Mouse (Mus musculus): ENCODE measurements around the gene Etnk1. TPM values are rescaled to one million over a fixed set of nuclear protein-coding genes. Genes with fewer than 3 reads are reported as not detected.
A peak's percentile ranks its signal among the peaks of the same experiment; 100 is the strongest.

Etnk1 gene
- polyA plus RNA-seq, 1 experiment from 2014 or later = 50.9 TPM

DNA sequence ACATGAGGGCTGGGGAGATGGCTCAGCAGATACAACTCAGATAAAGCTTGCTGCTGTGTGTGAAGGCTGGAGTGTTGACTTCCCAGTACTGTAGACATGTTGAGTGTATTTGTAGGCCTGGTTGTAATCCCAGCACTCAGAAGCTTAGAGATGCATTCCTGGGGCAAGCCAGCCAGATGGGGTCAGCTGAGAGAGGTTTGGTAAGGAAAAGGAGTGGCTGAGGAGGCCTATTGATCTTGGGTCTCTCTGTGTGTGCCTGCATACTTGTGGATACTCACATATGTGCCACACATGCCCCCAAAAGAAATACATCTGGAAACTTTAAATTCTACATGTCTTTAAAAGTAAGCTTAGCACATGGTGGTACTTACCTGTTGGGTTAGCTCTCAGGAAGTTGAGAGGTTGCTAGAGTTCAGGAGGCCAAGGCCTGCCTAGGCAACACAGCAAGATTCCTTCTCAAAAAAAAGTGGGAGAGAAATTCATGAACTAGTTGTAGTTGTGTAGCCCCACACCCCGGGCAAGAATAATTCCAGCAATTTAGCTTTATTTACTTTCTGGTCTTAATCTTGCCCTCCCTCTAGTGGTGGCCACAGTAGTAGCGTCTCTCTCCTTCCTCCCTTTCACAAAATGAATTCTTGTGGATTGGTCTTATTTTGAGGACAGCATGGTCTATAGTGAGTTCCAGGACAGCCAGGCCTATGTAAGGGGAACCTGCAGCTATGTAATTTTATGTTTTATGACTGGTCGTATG lies 8.1 kb downstream of the Etnk1 start:
- H3K36me3 ChIP-seq (ENCODE audit: control insufficient read depth, insufficient read depth, low read length) = peaks cover 3% of the 10 kb centered on the region; the same call in 1 of the 2 replicates

DNA sequence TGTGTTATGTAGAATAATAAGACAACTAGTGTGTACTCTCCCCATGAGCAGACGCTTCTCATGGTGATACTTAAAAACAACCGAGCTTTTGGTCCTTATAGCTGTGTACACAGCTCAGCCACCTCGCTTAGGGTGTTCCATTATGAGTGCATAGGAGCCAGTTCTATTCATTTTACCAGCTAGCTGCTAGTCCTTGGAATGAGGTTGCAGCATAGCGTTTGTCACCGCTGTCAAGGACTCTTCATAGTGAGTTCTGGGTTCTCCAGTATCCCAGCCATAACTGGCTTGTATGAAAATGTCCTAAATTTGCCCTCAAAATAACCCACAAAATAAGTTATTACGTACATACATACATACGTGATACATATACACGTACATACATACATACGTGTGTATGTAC lies 9.1 kb downstream of the Etnk1 start:
- Histone ChIP-seq H3K4me1 (ENCODE audit: control insufficient read depth, insufficient read depth, low read length) (no peaks in the 10 kb centered on the region), H3K4me2 (ENCODE audit: low read length) (no peak overlapping the region), H3K36me3 (ENCODE audit: control insufficient read depth, insufficient read depth, low read length) (peaks cover 3% of the 10 kb centered on the region; the same call in 1 of the 2 replicates), H3K27me3 (ENCODE audit: control insufficient read depth, insufficient read depth, low read depth, low read length) (no peaks in the 10 kb centered on the region), H3K9me3 (replicated peaks; ENCODE audit: control insufficient read depth, low read length, poor library complexity, severe bottlenecking) (no peaks in the 10 kb centered on the region), H3K4me3 (ENCODE audit: low read depth, low read length) (no peak overlapping the region), H3K27ac (ENCODE audit: low read length) (no peak overlapping the region), H3K9ac (ENCODE audit: low read depth, low read length) (no peak overlapping the region)
- no peak for ATAC-seq
- WGBS = 96% methylated on average over 9 of the region's 9 CpGs

More for the DNA sequence above, 8.1 kb downstream of the Etnk1 start:
- WGBS = 43% methylated on average over 3 of the region's 3 CpGs
- Histone ChIP-seq H3K27me3 (ENCODE audit: control insufficient read depth, insufficient read depth, low read depth, low read length) (no peaks in the 10 kb centered on the region), H3K9ac (ENCODE audit: low read depth, low read length) (no peak overlapping the region), H3K4me2 (ENCODE audit: low read length) (no peak overlapping the region), H3K4me1 (ENCODE audit: control insufficient read depth, insufficient read depth, low read length) (peaks cover 7% of the 10 kb centered on the region; the same call in 1 of the 2 replicates), H3K27ac (ENCODE audit: low read length) (no peak overlapping the region), H3K4me3 (ENCODE audit: low read depth, low read length) (no peak overlapping the region), H3K9me3 (replicated peaks; ENCODE audit: control insufficient read depth, low read length, poor library complexity, severe bottlenecking) (no peaks in the 10 kb centered on the region)
- 0 out of 2 replicates have a peak, but pooled peaks have one; percentile 10 for ATAC-seq

DNA sequence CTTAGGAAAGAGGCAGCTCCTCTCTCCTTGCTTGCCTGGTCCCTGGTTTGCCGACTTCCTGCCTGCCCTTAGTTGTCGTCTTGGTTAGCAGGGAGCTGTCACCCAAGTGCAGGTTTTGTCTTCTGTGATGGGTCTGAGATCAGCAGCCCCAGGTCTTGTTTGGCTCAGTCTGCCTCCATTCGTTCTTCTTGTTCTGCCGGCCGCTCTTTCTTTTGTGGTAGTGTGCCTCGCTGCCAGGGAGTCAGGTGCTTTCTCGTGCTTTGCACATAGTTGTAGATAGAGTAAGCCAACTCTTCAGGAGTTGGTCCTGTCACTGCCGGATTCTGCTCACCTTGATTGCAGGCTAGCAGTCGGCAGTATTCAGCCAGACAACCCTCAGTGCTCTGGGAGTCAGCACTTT lies 9.6 kb downstream of the Etnk1 start:
- Histone ChIP-seq H3K4me2 (ENCODE audit: low read length) (no peak overlapping the region), H3K4me1 (ENCODE audit: control insufficient read depth, insufficient read depth, low read length) (no peaks in the 10 kb centered on the region), H3K36me3 (ENCODE audit: control insufficient read depth, insufficient read depth, low read length) (peaks cover 5% of the 10 kb centered on the region), H3K27me3 (ENCODE audit: control insufficient read depth, insufficient read depth, low read depth, low read length) (no peaks in the 10 kb centered on the region), H3K4me3 (ENCODE audit: low read depth, low read length) (no peak overlapping the region), H3K27ac (ENCODE audit: low read length) (no peak overlapping the region), H3K9ac (ENCODE audit: low read depth, low read length) (no peak overlapping the region), H3K9me3 (replicated peaks; ENCODE audit: control insufficient read depth, low read length, poor library complexity, severe bottlenecking) (no peaks in the 10 kb centered on the region)
- WGBS = 93% methylated on average over 9 of the region's 9 CpGs
- no peak for ATAC-seq

DNA sequence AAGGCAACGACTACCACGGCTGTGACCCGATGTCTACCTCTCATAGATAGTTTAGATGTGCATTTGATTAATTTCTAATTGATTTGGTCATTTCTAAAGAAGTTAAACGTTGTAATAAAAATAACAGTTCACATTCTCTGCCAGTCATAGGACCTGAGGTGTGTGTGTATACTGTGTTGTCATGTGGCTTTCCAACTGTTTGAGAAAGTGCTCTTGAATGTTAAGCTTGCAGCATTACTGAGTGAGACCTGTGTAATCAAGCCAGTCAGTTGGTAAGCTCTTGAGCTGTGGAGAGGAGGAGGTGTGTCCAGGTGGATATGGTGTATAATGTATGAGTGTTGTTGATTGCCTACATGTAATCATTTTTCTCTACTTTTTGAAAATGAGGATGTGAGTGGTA lies 12.2 kb downstream of the Etnk1 start:
- H3K9ac ChIP-seq (ENCODE audit: low read depth, low read length) = no peak overlapping the region
- no peak overlapping the region for H3K4me2 ChIP-seq (ENCODE audit: low read length)
- H3K4me3 ChIP-seq (ENCODE audit: low read depth, low read length) = no peak overlapping the region
- H3K4me1 ChIP-seq (ENCODE audit: control insufficient read depth, insufficient read depth, low read length) = no peaks in the 10 kb centered on the region
- no peaks in the 10 kb centered on the region for H3K27me3 ChIP-seq (ENCODE audit: control insufficient read depth, insufficient read depth, low read depth, low read length)
- H3K9me3 ChIP-seq (replicated peaks; ENCODE audit: control insufficient read depth, low read length, poor library complexity, severe bottlenecking) = no peaks in the 10 kb centered on the region
- WGBS = 73% methylated on average over 4 of the region's 4 CpGs
- ATAC-seq = no peak
- peaks cover 4% of the 10 kb centered on the region; the same call in 1 of the 2 replicates for H3K36me3 ChIP-seq (ENCODE audit: control insufficient read depth, insufficient read depth, low read length)
- H3K27ac ChIP-seq (ENCODE audit: low read length) = no peak overlapping the region

DNA sequence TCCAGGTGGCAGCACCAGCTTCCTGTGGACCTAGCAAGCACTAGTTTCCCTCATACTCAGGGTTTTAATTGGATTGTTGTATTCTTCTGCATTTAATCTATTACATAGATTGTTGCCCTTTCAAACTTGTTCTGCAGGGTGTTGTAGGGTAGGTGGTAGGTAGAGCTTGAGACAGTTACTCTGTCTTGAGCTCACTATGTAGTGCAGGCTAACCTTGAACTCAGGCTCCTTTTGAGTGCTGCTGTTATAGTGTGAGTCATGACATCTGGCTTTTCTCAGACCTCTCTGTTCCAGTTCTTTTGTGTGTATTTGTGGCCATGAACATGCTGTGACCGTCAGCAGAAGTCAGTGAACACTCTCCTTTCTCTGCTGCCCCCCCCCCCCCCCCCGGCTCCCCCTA lies 12.7 kb downstream of the Etnk1 start:
- no peaks in the 10 kb centered on the region for H3K27me3 ChIP-seq (ENCODE audit: control insufficient read depth, insufficient read depth, low read depth, low read length)
- peaks cover 4% of the 10 kb centered on the region; the same call in 1 of the 2 replicates for H3K36me3 ChIP-seq (ENCODE audit: control insufficient read depth, insufficient read depth, low read length)
- ATAC-seq = no peak
- H3K4me1 ChIP-seq (ENCODE audit: control insufficient read depth, insufficient read depth, low read length) = no peaks in the 10 kb centered on the region
- no peaks in the 10 kb centered on the region for H3K9me3 ChIP-seq (replicated peaks; ENCODE audit: control insufficient read depth, low read length, poor library complexity, severe bottlenecking)
- no peak overlapping the region for H3K27ac ChIP-seq (ENCODE audit: low read length)
- WGBS = 62% methylated on average over 2 of the region's 2 CpGs
- no peak overlapping the region for H3K9ac ChIP-seq (ENCODE audit: low read depth, low read length)
- H3K4me3 ChIP-seq (ENCODE audit: low read depth, low read length) = no peak overlapping the region
- H3K4me2 ChIP-seq (ENCODE audit: low read length) = no peak overlapping the region

DNA sequence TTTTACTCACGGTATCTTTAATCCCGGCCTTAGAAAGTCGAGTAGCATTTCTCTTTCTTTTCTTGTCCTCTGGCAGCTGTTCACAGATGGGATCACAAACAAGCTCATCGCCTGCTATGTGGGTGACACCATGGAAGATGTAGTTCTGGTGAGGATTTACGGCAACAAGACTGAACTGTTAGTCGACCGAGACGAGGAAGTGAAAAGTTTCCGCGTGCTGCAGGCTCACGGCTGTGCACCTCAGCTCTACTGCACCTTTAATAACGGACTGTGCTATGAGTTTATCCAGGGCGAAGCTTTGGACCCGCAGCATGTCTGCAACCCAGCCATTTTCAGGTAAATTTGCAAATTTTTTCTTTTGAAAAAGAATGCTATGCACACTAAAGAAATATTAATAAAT lies 13.5 kb downstream of the Etnk1 start:
- no peak for ATAC-seq
- no peak overlapping the region for H3K9ac ChIP-seq (ENCODE audit: low read depth, low read length)
- 93% methylated on average over 14 of the region's 14 CpGs for WGBS
- no peaks in the 10 kb centered on the region for H3K4me1 ChIP-seq (ENCODE audit: control insufficient read depth, insufficient read depth, low read length)
- no peak overlapping the region for H3K27ac ChIP-seq (ENCODE audit: low read length)
- no peak overlapping the region for H3K4me3 ChIP-seq (ENCODE audit: low read depth, low read length)
- no peaks in the 10 kb centered on the region for H3K9me3 ChIP-seq (replicated peaks; ENCODE audit: control insufficient read depth, low read length, poor library complexity, severe bottlenecking)
- no peak overlapping the region for H3K4me2 ChIP-seq (ENCODE audit: low read length)
- no peaks in the 10 kb centered on the region for H3K27me3 ChIP-seq (ENCODE audit: control insufficient read depth, insufficient read depth, low read depth, low read length)
- H3K36me3 ChIP-seq (ENCODE audit: control insufficient read depth, insufficient read depth, low read length) = peaks cover 4% of the 10 kb centered on the region; the same call in 1 of the 2 replicates

DNA sequence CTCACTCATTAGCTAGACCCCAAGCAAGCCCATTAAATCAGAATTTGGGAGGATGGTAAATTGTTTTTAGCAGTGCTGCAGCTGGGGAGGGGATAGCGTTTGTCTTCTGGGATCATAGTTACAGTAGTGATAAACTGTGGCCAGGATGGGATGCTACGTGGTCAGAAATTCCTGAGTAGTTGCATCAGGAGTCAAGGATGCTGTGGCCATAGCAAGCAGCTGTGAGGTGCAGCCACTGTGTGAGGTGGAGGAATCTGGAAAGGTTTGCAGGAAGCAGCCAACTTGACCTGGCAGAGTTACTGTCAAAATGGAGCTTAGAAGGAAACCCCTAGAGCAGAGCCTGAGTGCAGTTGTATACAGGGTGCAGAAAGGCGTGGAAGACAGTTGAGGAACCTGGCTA lies 17.1 kb downstream of the Etnk1 start:
- Histone ChIP-seq H3K4me1 (ENCODE audit: control insufficient read depth, insufficient read depth, low read length) (no peaks in the 10 kb centered on the region), H3K4me2 (ENCODE audit: low read length) (no peak overlapping the region), H3K9ac (ENCODE audit: low read depth, low read length) (no peak overlapping the region), H3K27ac (ENCODE audit: low read length) (no peak overlapping the region), H3K4me3 (ENCODE audit: low read depth, low read length) (no peak overlapping the region), H3K36me3 (ENCODE audit: control insufficient read depth, insufficient read depth, low read length) (peaks cover 6% of the 10 kb centered on the region; the same call in 1 of the 2 replicates), H3K27me3 (ENCODE audit: control insufficient read depth, insufficient read depth, low read depth, low read length) (no peaks in the 10 kb centered on the region), H3K9me3 (replicated peaks; ENCODE audit: control insufficient read depth, low read length, poor library complexity, severe bottlenecking) (no peaks in the 10 kb centered on the region)
- ATAC-seq = no peak
- WGBS = 94% methylated on average over 3 of the region's 3 CpGs

DNA sequence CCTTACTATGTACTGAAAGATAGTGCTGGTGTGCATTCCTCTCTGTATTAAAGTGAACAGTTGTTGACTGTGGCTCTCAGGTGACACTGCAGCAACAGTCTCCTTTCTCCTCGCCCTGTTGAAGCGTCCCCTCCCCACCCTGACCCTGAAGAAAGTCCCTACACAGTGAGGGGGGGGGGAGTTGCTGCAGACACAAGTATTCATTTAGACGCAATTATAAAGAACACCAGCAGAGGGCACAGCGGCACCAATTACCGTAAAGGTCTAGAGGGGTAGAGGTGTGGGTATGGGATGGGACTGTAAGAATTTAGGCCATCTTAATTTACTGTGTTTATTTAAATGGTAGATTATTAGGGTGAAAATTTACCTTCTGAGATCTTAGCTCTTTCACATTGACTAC lies 17.7 kb downstream of the Etnk1 start:
- H3K9ac ChIP-seq (ENCODE audit: low read depth, low read length) = no peak overlapping the region
- no peaks in the 10 kb centered on the region for H3K9me3 ChIP-seq (replicated peaks; ENCODE audit: control insufficient read depth, low read length, poor library complexity, severe bottlenecking)
- H3K27ac ChIP-seq (ENCODE audit: low read length) = no peak overlapping the region
- H3K27me3 ChIP-seq (ENCODE audit: control insufficient read depth, insufficient read depth, low read depth, low read length) = no peaks in the 10 kb centered on the region
- WGBS = 69% methylated on average over 5 of the region's 5 CpGs
- peaks cover 8% of the 10 kb centered on the region for H3K36me3 ChIP-seq (ENCODE audit: control insufficient read depth, insufficient read depth, low read length)
- H3K4me2 ChIP-seq (ENCODE audit: low read length) = no peak overlapping the region
- no peaks in the 10 kb centered on the region for H3K4me1 ChIP-seq (ENCODE audit: control insufficient read depth, insufficient read depth, low read length)
- ATAC-seq = no peak
- no peak overlapping the region for H3K4me3 ChIP-seq (ENCODE audit: low read depth, low read length)

DNA sequence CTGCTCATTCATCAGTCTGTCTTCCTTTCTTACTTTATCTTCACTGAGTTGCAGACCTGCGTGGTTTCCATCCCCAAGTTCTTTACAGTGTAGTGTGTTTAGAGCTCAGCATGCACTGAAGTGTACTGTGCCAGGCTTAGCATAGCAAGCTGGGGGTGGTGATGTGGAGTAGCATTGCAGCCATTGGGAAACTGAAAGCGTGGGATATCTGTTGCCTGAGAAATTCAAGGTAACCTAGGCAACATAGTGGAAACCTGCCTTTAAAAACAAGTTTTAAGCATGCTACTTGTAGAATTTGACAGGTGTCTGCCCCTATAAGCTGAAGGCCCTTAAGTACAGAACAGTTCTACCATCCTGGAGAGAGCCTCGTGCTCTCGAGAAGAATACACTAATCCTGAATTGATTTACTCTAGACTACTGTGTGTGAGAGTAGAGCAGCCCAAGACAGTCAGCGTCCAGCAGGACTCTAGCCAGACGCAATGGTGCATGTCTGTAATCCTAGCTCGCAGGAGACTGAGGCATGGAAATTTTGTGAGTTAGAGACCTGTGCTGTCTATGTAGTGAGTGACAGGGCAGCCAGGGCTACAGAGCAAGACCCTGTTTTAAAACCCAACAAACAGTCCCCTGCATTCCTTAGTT lies 23.9 kb downstream of the Etnk1 start:
- Histone ChIP-seq H3K4me1 (ENCODE audit: control insufficient read depth, insufficient read depth, low read length) (peaks cover 6% of the 10 kb centered on the region; the same call in 1 of the 2 replicates), H3K4me3 (ENCODE audit: low read depth, low read length) (no peak overlapping the region), H3K4me2 (ENCODE audit: low read length) (no peak overlapping the region), H3K27ac (ENCODE audit: low read length) (no peak overlapping the region), H3K9ac (ENCODE audit: low read depth, low read length) (no peak overlapping the region), H3K9me3 (replicated peaks; ENCODE audit: control insufficient read depth, low read length, poor library complexity, severe bottlenecking) (no peaks in the 10 kb centered on the region), H3K36me3 (ENCODE audit: control insufficient read depth, insufficient read depth, low read length) (peaks cover 10% of the 10 kb centered on the region), H3K27me3 (ENCODE audit: control insufficient read depth, insufficient read depth, low read depth, low read length) (no peaks in the 10 kb centered on the region)
- ATAC-seq = 0 out of 2 replicates have a peak, but pooled peaks have one; percentile 39
- 53% methylated on average over 7 of the region's 7 CpGs for WGBS

Data from midbrain, embryonic 16.5 days (tissue).